In the genomic region with DNA sequence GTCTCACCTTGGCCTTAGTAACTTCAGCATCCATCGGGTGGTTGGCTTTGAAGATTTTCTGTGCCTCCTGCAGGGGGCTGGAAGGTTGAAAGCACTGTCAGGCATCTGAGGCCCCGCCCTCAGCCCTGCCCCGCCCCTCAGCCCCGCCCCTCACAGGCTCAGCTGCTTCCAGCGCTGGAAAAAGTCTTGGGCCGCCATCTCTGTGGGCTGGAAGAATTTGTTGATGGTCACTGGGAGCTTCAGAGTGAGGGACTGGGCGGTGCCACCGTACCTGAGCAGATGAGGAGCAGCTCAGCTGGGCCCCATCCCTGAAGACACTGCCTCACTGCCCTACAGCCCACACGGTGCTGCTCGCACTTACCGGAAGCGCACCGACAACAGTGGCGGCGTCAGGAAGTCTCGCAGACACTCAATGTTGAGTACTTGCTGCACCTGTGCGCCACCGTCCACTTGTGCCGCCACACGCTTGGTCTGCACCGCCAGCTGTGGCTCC, we compare ENCODE assay signal across 8 mouse cellular contexts. TPM values are rescaled to one million over a fixed set of nuclear protein-coding genes. Genes with fewer than 3 reads are reported as not detected.
DNase-seq lines count a peak whose midpoint lies in the region; ATAC-seq and TF ChIP-seq lines count a peak whose summit lies in the region.

No protein-coding gene starts in this region.

- peaks cover 56% of the 10 kb centered on the region for H3K4me1 ChIP-seq in heart, embryonic 10.5 days
- peaks cover 6% of the 10 kb centered on the region; the same call in 1 of the 2 replicates for H3K4me1 ChIP-seq in forebrain, postnatal 0 days (ENCODE audit: insufficient read depth)
- H3K4me1 ChIP-seq in limb, embryonic 11.5 days (ENCODE audit: control insufficient read depth, insufficient read depth, low read length): peaks cover 14% of the 10 kb centered on the region
- H3K4me1 ChIP-seq in midbrain, embryonic 11.5 days (ENCODE audit: control insufficient read depth, insufficient read depth, low read length): peaks cover 26% of the 10 kb centered on the region
- peaks cover 22% of the 10 kb centered on the region for H3K4me1 ChIP-seq in thymus, adult 2 months (replicated peaks; ENCODE audit: control insufficient read depth, insufficient read depth, low read length)

- H3K27me3 ChIP-seq in heart, embryonic 10.5 days (ENCODE audit: insufficient read depth, poor library complexity, severe bottlenecking): no peaks in the 10 kb centered on the region
- H3K27me3 ChIP-seq in forebrain, postnatal 0 days (ENCODE audit: insufficient read depth, low read length): no peaks in the 10 kb centered on the region
- no peaks in the 10 kb centered on the region for H3K27me3 ChIP-seq in limb, embryonic 11.5 days (ENCODE audit: control insufficient read depth, insufficient read depth, low read length)
- no peaks in the 10 kb centered on the region for H3K27me3 ChIP-seq in midbrain, embryonic 11.5 days (ENCODE audit: control insufficient read depth, insufficient read depth, low read length)
- no peaks in the 10 kb centered on the region for H3K27me3 ChIP-seq in thymus, adult 2 months (ENCODE audit: control insufficient read depth, insufficient read depth, low read length)

- H3K36me3 ChIP-seq in heart, embryonic 10.5 days: peaks cover 77% of the 10 kb centered on the region
- H3K36me3 ChIP-seq in forebrain, postnatal 0 days (ENCODE audit: insufficient read depth): peaks cover 66% of the 10 kb centered on the region
- H3K36me3 ChIP-seq in limb, embryonic 11.5 days (ENCODE audit: control insufficient read depth, insufficient read depth, low read length): peaks cover 26% of the 10 kb centered on the region
- peaks cover 16% of the 10 kb centered on the region for H3K36me3 ChIP-seq in midbrain, embryonic 11.5 days (ENCODE audit: control insufficient read depth, insufficient read depth, low read length)
- peaks cover 15% of the 10 kb centered on the region; the same call in 1 of the 2 replicates for H3K36me3 ChIP-seq in thymus, adult 2 months (ENCODE audit: control insufficient read depth, insufficient read depth, low read length)

- peak; percentile 91 for DNase-seq in heart, embryonic 10.5 days (ENCODE audit: low spot score)
- DNase-seq in heart, postnatal 14 days: no peak
- peak; percentile 90 for DNase-seq in ZHBTc4 (ENCODE audit: low read depth, low spot score)
- peak; percentile 53 for DNase-seq in forebrain, postnatal 0 days
- peak; percentile 80 for DNase-seq in limb, embryonic 11.5 days (ENCODE audit: low spot score)
- DNase-seq in midbrain, embryonic 11.5 days (ENCODE audit: low spot score, missing footprints): peak; percentile 96
- peak; percentile 65 for DNase-seq in thymus, adult 2 months
- no peak for DNase-seq in layer of hippocampus, postnatal 36 days

- peak overlapping the region; percentile 52 for H3K4me3 ChIP-seq in heart, embryonic 10.5 days
- no peak overlapping the region for H3K4me3 ChIP-seq in forebrain, postnatal 0 days (ENCODE audit: low read depth, low read length)
- peak overlapping the region; percentile 12 for H3K4me3 ChIP-seq in limb, embryonic 11.5 days (ENCODE audit: low read depth, low read length)
- peak overlapping the region; percentile 17; the same call in 1 of the 2 replicates for H3K4me3 ChIP-seq in midbrain, embryonic 11.5 days (ENCODE audit: low read depth, low read length)
- peak overlapping the region; percentile 58 for H3K4me3 ChIP-seq in thymus, adult 2 months (ENCODE audit: control insufficient read depth, insufficient read depth, low read length)

- intact Hi-C loops in heart, postnatal 14 days (cut with DNase I): no loop called here

- H3K27ac ChIP-seq in heart, embryonic 10.5 days: peak overlapping the region; percentile 67; the same call in 1 of the 2 replicates
- no peak overlapping the region for H3K27ac ChIP-seq in forebrain, postnatal 0 days (ENCODE audit: low read depth, low read length)
- H3K27ac ChIP-seq in limb, embryonic 11.5 days (replicated peaks; ENCODE audit: low read depth, low read length): peak overlapping the region; percentile 42; the same call in 1 of the 2 replicates
- H3K27ac ChIP-seq in midbrain, embryonic 11.5 days (ENCODE audit: low read depth, low read length): peak overlapping the region; percentile 32; the same call in 1 of the 2 replicates
- peak overlapping the region; percentile 68 for H3K27ac ChIP-seq in thymus, adult 2 months (ENCODE audit: control insufficient read depth, insufficient read depth, low read length)

- no peaks in the 10 kb centered on the region for H3K9me3 ChIP-seq in heart, embryonic 10.5 days
- no peaks in the 10 kb centered on the region for H3K9me3 ChIP-seq in forebrain, postnatal 0 days (ENCODE audit: low read length)
- H3K9me3 ChIP-seq in limb, embryonic 11.5 days (ENCODE audit: control insufficient read depth, low read length): no peaks in the 10 kb centered on the region
- no peaks in the 10 kb centered on the region for H3K9me3 ChIP-seq in midbrain, embryonic 11.5 days (ENCODE audit: control insufficient read depth, low read length)

- peak; percentile 54; the same call in 1 of the 2 replicates for TF ChIP-seq POLR2A in thymus, adult 2 months (IDR thresholded peaks at IDR 0.05; ENCODE audit: control insufficient read depth, extremely low read depth, insufficient read depth, low read length, poor library complexity)

- H3K4me2 ChIP-seq in forebrain, postnatal 0 days (ENCODE audit: low read depth): peak overlapping the region; percentile 27
- H3K4me2 ChIP-seq in limb, embryonic 11.5 days (ENCODE audit: low read depth, severe bottlenecking): peak overlapping the region; percentile 56
- peak overlapping the region; percentile 44 for H3K4me2 ChIP-seq in midbrain, embryonic 11.5 days

- 19% methylated on average over 21 of the region's 21 CpGs for WGBS in heart, embryonic 10.5 days
- WGBS in forebrain, postnatal 0 days: 13% methylated on average over 21 of the region's 21 CpGs
- 15% methylated on average over 21 of the region's 21 CpGs for WGBS in limb, embryonic 11.5 days
- WGBS in midbrain, embryonic 11.5 days: 20% methylated on average over 21 of the region's 21 CpGs
- WGBS in thymus, adult 2 months: 23% methylated on average over 21 of the region's 21 CpGs

- ATAC-seq in forebrain, postnatal 0 days: peak; percentile 34; the same call in 1 of the 2 replicates
- peak; percentile 15; the same call in 1 of the 2 replicates for ATAC-seq in limb, embryonic 11.5 days (ENCODE audit: insufficient number of reproducible peaks, low FRiP score, low TSS enrichment, low read depth)
- peak; percentile 31 for ATAC-seq in midbrain, embryonic 11.5 days (ENCODE audit: low FRiP score)

- peak; percentile 42; the same call in 1 of the 2 replicates for TF ChIP-seq CTCF in forebrain, postnatal 0 days (IDR thresholded peaks at IDR 0.05; ENCODE audit: low read depth)
- peak; percentile 31; the same call in 1 of the 2 replicates for TF ChIP-seq CTCF in thymus, adult 2 months (IDR thresholded peaks at IDR 0.05; ENCODE audit: borderline replicate concordance, control insufficient read depth, extremely low read depth, insufficient read depth, low read length, poor library complexity)

- H3K9ac ChIP-seq in forebrain, postnatal 0 days: no peak overlapping the region
- H3K9ac ChIP-seq in limb, embryonic 11.5 days (ENCODE audit: low read length): no peak overlapping the region; the same call in 1 of the 2 replicates
- peak overlapping the region; percentile 40 for H3K9ac ChIP-seq in midbrain, embryonic 11.5 days (ENCODE audit: low read length)

RNA-seq across cellular contexts. Expression of gene Fuz, which starts 5.4 kb away (rescaled TPM):
- polyA plus RNA-seq in heart, embryonic 10.5 days (2016; fragmentation: Nextera tagmentation; extraction: Ambion mirVana): 14.2 and 14.9 TPM in 2 replicates
- 10 to 100 TPM in 1 of 2 experiments, 1 to 10 TPM in 1; 9.0 to 18.1 TPM for total RNA-seq in heart, postnatal 14 days (2021)
- 17.0 and 22.3 TPM in 2 replicates for total RNA-seq in forebrain, postnatal 0 days (2014; rRNA removed)
- 13.8 and 16.6 TPM in 2 replicates for polyA plus RNA-seq in forebrain, postnatal 0 days (2015; fragmentation: Nextera tagmentation; extraction: Ambion mirVana)
- 14.8 and 16.0 TPM in 2 replicates for polyA plus RNA-seq in limb, embryonic 11.5 days (2014; fragmentation: Nextera tagmentation; extraction: Ambion mirVana)
- 18.8 and 23.1 TPM in 2 replicates for polyA plus RNA-seq in midbrain, embryonic 11.5 days (2014; fragmentation: Nextera tagmentation; extraction: Ambion mirVana)
- polyA plus RNA-seq in thymus, adult 2 months (2012; rRNA removed): 60.9 and 73.3 TPM in 2 replicates
- total RNA-seq in layer of hippocampus, postnatal 36 days (2021): 10 to 100 TPM; 23.8 to 29.1 TPM

RNA-seq across cellular contexts. Expression of gene Med25, which starts 8.8 kb away (rescaled TPM):
- 90.5 and 95.6 TPM in 2 replicates for polyA plus RNA-seq in heart, embryonic 10.5 days (2016; fragmentation: Nextera tagmentation; extraction: Ambion mirVana)
- total RNA-seq in heart, postnatal 14 days (2021): 10 to 100 TPM; 60.3 to 68.6 TPM
- 113 and 148 TPM in 2 replicates for total RNA-seq in forebrain, postnatal 0 days (2014; rRNA removed)
- 142 and 151 TPM in 2 replicates for polyA plus RNA-seq in forebrain, postnatal 0 days (2015; fragmentation: Nextera tagmentation; extraction: Ambion mirVana)
- polyA plus RNA-seq in limb, embryonic 11.5 days (2014; fragmentation: Nextera tagmentation; extraction: Ambion mirVana): 79.2 and 80.5 TPM in 2 replicates
- 69.5 and 75.4 TPM in 2 replicates for polyA plus RNA-seq in midbrain, embryonic 11.5 days (2014; fragmentation: Nextera tagmentation; extraction: Ambion mirVana)
- polyA plus RNA-seq in thymus, adult 2 months (2012; rRNA removed): 220 and 266 TPM in 2 replicates
- 100 to 1,000 TPM in 1 of 2 experiments, 10 to 100 TPM in 1; 97.2 to 113 TPM for total RNA-seq in layer of hippocampus, postnatal 36 days (2021)

RNA-seq across cellular contexts. Expression of gene Ap2a1, which starts 28.0 kb away (rescaled TPM):
- polyA plus RNA-seq in heart, embryonic 10.5 days (2016; fragmentation: Nextera tagmentation; extraction: Ambion mirVana): 73.9 and 82.1 TPM in 2 replicates
- total RNA-seq in heart, postnatal 14 days (2021): 10 to 100 TPM; 74.5 to 82.2 TPM
- 140 and 175 TPM in 2 replicates for total RNA-seq in forebrain, postnatal 0 days (2014; rRNA removed)
- 101 and 113 TPM in 2 replicates for polyA plus RNA-seq in forebrain, postnatal 0 days (2015; fragmentation: Nextera tagmentation; extraction: Ambion mirVana)
- 77.0 and 78.8 TPM in 2 replicates for polyA plus RNA-seq in limb, embryonic 11.5 days (2014; fragmentation: Nextera tagmentation; extraction: Ambion mirVana)
- polyA plus RNA-seq in midbrain, embryonic 11.5 days (2014; fragmentation: Nextera tagmentation; extraction: Ambion mirVana): 68.0 and 74.8 TPM in 2 replicates
- 133 and 147 TPM in 2 replicates for polyA plus RNA-seq in thymus, adult 2 months (2012; rRNA removed)
- 100 to 1,000 TPM; 295 to 305 TPM for total RNA-seq in layer of hippocampus, postnatal 36 days (2021)

RNA-seq across cellular contexts. Expression of gene Ptov1, which starts 31.7 kb away (rescaled TPM):
- 258 and 316 TPM in 2 replicates for polyA plus RNA-seq in heart, embryonic 10.5 days (2016; fragmentation: Nextera tagmentation; extraction: Ambion mirVana)
- total RNA-seq in heart, postnatal 14 days (2021): 100 to 1,000 TPM; 149 to 160 TPM
- total RNA-seq in forebrain, postnatal 0 days (2014; rRNA removed): 404 and 498 TPM in 2 replicates
- 495 and 513 TPM in 2 replicates for polyA plus RNA-seq in forebrain, postnatal 0 days (2015; fragmentation: Nextera tagmentation; extraction: Ambion mirVana)
- polyA plus RNA-seq in limb, embryonic 11.5 days (2014; fragmentation: Nextera tagmentation; extraction: Ambion mirVana): 410 and 427 TPM in 2 replicates
- 316 and 350 TPM in 2 replicates for polyA plus RNA-seq in midbrain, embryonic 11.5 days (2014; fragmentation: Nextera tagmentation; extraction: Ambion mirVana)
- polyA plus RNA-seq in thymus, adult 2 months (2012; rRNA removed): 316 and 338 TPM in 2 replicates
- 100 to 1,000 TPM; 346 to 359 TPM for total RNA-seq in layer of hippocampus, postnatal 36 days (2021)

RNA-seq across cellular contexts. Expression of gene Tsks, which starts 41.7 kb away (rescaled TPM):
- polyA plus RNA-seq in heart, embryonic 10.5 days (2016; fragmentation: Nextera tagmentation; extraction: Ambion mirVana): 0.25 TPM in 1 of 2 replicates, not detected in the other
- not detected for total RNA-seq in heart, postnatal 14 days (2021)
- total RNA-seq in forebrain, postnatal 0 days (2014; rRNA removed): not detected in 2 replicates
- 0.18 TPM in 1 of 2 replicates, not detected in the other for polyA plus RNA-seq in forebrain, postnatal 0 days (2015; fragmentation: Nextera tagmentation; extraction: Ambion mirVana)
- polyA plus RNA-seq in limb, embryonic 11.5 days (2014; fragmentation: Nextera tagmentation; extraction: Ambion mirVana): 0.13 TPM in 1 of 2 replicates, not detected in the other
- polyA plus RNA-seq in midbrain, embryonic 11.5 days (2014; fragmentation: Nextera tagmentation; extraction: Ambion mirVana): 0.07 TPM in 1 of 2 replicates, not detected in the other
- polyA plus RNA-seq in thymus, adult 2 months (2012; rRNA removed): 0.29 and 1.0 TPM in 2 replicates
- total RNA-seq in layer of hippocampus, postnatal 36 days (2021): under 1 TPM; 0.87 to 0.88 TPM

Comparison
In these comparisons a context has a peak if more than half of its experiments do, and no peak if none do; other contexts are left out.
1. DNase-seq: peak in heart, embryonic 10.5 days (single experiment), ZHBTc4 (single experiment), forebrain, postnatal 0 days (single experiment), limb, embryonic 11.5 days (single experiment), midbrain, embryonic 11.5 days (single experiment) and thymus, adult 2 months (single experiment); none in heart, postnatal 14 days (0 of 2) and layer of hippocampus, postnatal 36 days (0 of 2).
2. Peak in every context shown above with its lines, with median percentiles within 50 percentile points of each other: ATAC-seq and H3K4me2 ChIP-seq.